ENCODE assay signal across 13 mouse cellular contexts in genomic region chr8:114455953-114456352, GRCm38 (mm10). TPM values are rescaled to one million over a fixed set of nuclear protein-coding genes. Genes with fewer than 3 reads are reported as not detected.
DNase-seq lines count a peak whose midpoint lies in the region; ATAC-seq and TF ChIP-seq lines count a peak whose summit lies in the region.
"Had no signal": no experiment of that assay in that cellular context is flagged by ENCODE, and none has a peak within 500 bp of the region (broad histone marks: within the 10 kb centered on the region; RNA-seq: fewer than 3 reads in every experiment).

No protein-coding gene starts in this region.

- DNase-seq in forebrain, postnatal 0 days = no peak
- DNase-seq in cerebellum, adult 11-12 months = peak; percentile 48
- no peak for DNase-seq in thymus, postnatal 0 days (ENCODE audit: low spot score)
- DNase-seq in natural killer cell, adult 2 months (ENCODE audit: low spot score in 2 of 2) = no peak
- no peak for DNase-seq in testis, postnatal 14 days (ENCODE audit: low spot score)
- DNase-seq: adrenal gland, adult 8-10 months; kidney, adult 18-20 months had no signal

- H3K9me3 ChIP-seq in forebrain, postnatal 0 days (ENCODE audit: low read length) = no peaks in the 10 kb centered on the region
- no peaks in the 10 kb centered on the region for H3K9me3 ChIP-seq in forebrain, embryonic 13.5 days (replicated peaks)
- H3K9me3 ChIP-seq in heart, embryonic 15.5 days (replicated peaks) = no peaks in the 10 kb centered on the region
- H3K9me3 ChIP-seq in lung, embryonic 15.5 days = no peaks in the 10 kb centered on the region

- 0 out of 2 replicates have a peak, but pooled peaks have one; percentile 12 for ATAC-seq in forebrain, postnatal 0 days
- no peak for ATAC-seq in forebrain, embryonic 13.5 days
- ATAC-seq in heart, embryonic 15.5 days (replicated peaks; ENCODE audit: insufficient number of reproducible peaks, insufficient read depth, low FRiP score, low read depth) = peak; percentile 62
- peak; percentile 64; the same call in 1 of the 2 replicates for ATAC-seq in lung, embryonic 15.5 days (ENCODE audit: borderline replicate concordance, extremely low read depth, low FRiP score, low TSS enrichment)

- H3K4me3 ChIP-seq in forebrain, postnatal 0 days (ENCODE audit: low read depth, low read length) = no peak overlapping the region
- H3K4me3 ChIP-seq in forebrain, embryonic 13.5 days = no peak overlapping the region
- H3K4me3 ChIP-seq in heart, embryonic 15.5 days = peak overlapping the region; percentile 32
- H3K4me3 ChIP-seq in lung, embryonic 15.5 days = peak overlapping the region; percentile 8; the same call in 1 of the 2 replicates

- peak overlapping the region; percentile 23; the same call in 1 of the 2 replicates for H3K4me2 ChIP-seq in forebrain, postnatal 0 days (ENCODE audit: low read depth)
- no peak overlapping the region for H3K4me2 ChIP-seq in forebrain, embryonic 13.5 days
- peak overlapping the region; percentile 53 for H3K4me2 ChIP-seq in heart, embryonic 15.5 days
- H3K4me2 ChIP-seq in lung, embryonic 15.5 days = peak overlapping the region; percentile 36

- H3K36me3 ChIP-seq in forebrain, postnatal 0 days (ENCODE audit: insufficient read depth) = no peaks in the 10 kb centered on the region
- no peaks in the 10 kb centered on the region for H3K36me3 ChIP-seq in forebrain, embryonic 13.5 days (ENCODE audit: poor library complexity, severe bottlenecking)
- H3K36me3 ChIP-seq in heart, embryonic 15.5 days = no peaks in the 10 kb centered on the region
- H3K36me3 ChIP-seq in lung, embryonic 15.5 days = no peaks in the 10 kb centered on the region

- H3K4me1 ChIP-seq in forebrain, postnatal 0 days (ENCODE audit: insufficient read depth) = no peaks in the 10 kb centered on the region
- peaks cover 13% of the 10 kb centered on the region; the same call in 1 of the 2 replicates for H3K4me1 ChIP-seq in forebrain, embryonic 13.5 days
- H3K4me1 ChIP-seq in heart, embryonic 15.5 days (replicated peaks) = peaks cover 17% of the 10 kb centered on the region
- H3K4me1 ChIP-seq in lung, embryonic 15.5 days = peaks cover 42% of the 10 kb centered on the region

- WGBS in forebrain, postnatal 0 days = 54% methylated on average over 15 of the region's 15 CpGs
- WGBS in forebrain, embryonic 13.5 days = 83% methylated on average over 15 of the region's 15 CpGs
- 34% methylated on average over 15 of the region's 15 CpGs for WGBS in heart, embryonic 15.5 days
- 61% methylated on average over 15 of the region's 15 CpGs for WGBS in lung, embryonic 15.5 days

- H3K27me3 ChIP-seq in forebrain, postnatal 0 days (ENCODE audit: insufficient read depth, low read length) = no peaks in the 10 kb centered on the region
- H3K27me3 ChIP-seq in forebrain, embryonic 13.5 days = peaks cover 14% of the 10 kb centered on the region
- no peaks in the 10 kb centered on the region for H3K27me3 ChIP-seq in heart, embryonic 15.5 days
- no peaks in the 10 kb centered on the region for H3K27me3 ChIP-seq in lung, embryonic 15.5 days

- H3K27ac ChIP-seq in forebrain, postnatal 0 days (ENCODE audit: low read depth, low read length) = no peak overlapping the region
- no peak overlapping the region for H3K27ac ChIP-seq in forebrain, embryonic 13.5 days
- peak overlapping the region; percentile 91 for H3K27ac ChIP-seq in heart, embryonic 15.5 days
- peak overlapping the region; percentile 85 for H3K27ac ChIP-seq in lung, embryonic 15.5 days
- H3K27ac ChIP-seq: liver, embryonic 14.5 days had no signal

- H3K9ac ChIP-seq in forebrain, postnatal 0 days = no peak overlapping the region
- H3K9ac ChIP-seq in forebrain, embryonic 13.5 days = no peak overlapping the region
- peak overlapping the region; percentile 41 for H3K9ac ChIP-seq in heart, embryonic 15.5 days
- no peak overlapping the region for H3K9ac ChIP-seq in lung, embryonic 15.5 days
- H3K9ac ChIP-seq: liver, embryonic 14.5 days had no signal

- TF ChIP-seq CTCF in forebrain, postnatal 0 days (IDR thresholded peaks at IDR 0.05; ENCODE audit: low read depth) = no peak

RNA-seq across cellular contexts. Expression of gene Wwox, which starts 16.5 kb away (rescaled TPM):
- 10.7 and 17.3 TPM in 2 replicates for total RNA-seq in forebrain, postnatal 0 days (2014; rRNA removed)
- 11.9 and 13.2 TPM in 2 replicates for polyA plus RNA-seq in forebrain, postnatal 0 days (2015; fragmentation: Nextera tagmentation; extraction: Ambion mirVana)
- 10.2 and 10.4 TPM in 2 replicates for polyA plus RNA-seq in forebrain, embryonic 13.5 days (2015; fragmentation: Nextera tagmentation; extraction: Ambion mirVana)
- polyA plus RNA-seq in heart, embryonic 15.5 days (2015; fragmentation: Nextera tagmentation; extraction: Ambion mirVana) = 10.9 and 12.0 TPM in 2 replicates
- polyA plus RNA-seq in lung, embryonic 15.5 days (2015; fragmentation: Nextera tagmentation; extraction: Ambion mirVana) = 17.1 and 20.0 TPM in 2 replicates
- 8.9 and 11.5 TPM in 2 replicates for polyA plus RNA-seq in thymus, postnatal 0 days (2015; fragmentation: Nextera tagmentation; extraction: Ambion mirVana)

RNA-seq across cellular contexts. Expression of gene Clec3a, which starts 38.1 kb away (rescaled TPM):
- 1.5 TPM in 1 of 2 replicates, not detected in the other for total RNA-seq in forebrain, postnatal 0 days (2014; rRNA removed)
- not detected in 2 replicates for polyA plus RNA-seq in forebrain, postnatal 0 days (2015; fragmentation: Nextera tagmentation; extraction: Ambion mirVana)
- not detected in 2 replicates for polyA plus RNA-seq in forebrain, embryonic 13.5 days (2015; fragmentation: Nextera tagmentation; extraction: Ambion mirVana)
- not detected in 2 replicates for polyA plus RNA-seq in heart, embryonic 15.5 days (2015; fragmentation: Nextera tagmentation; extraction: Ambion mirVana)
- polyA plus RNA-seq in lung, embryonic 15.5 days (2015; fragmentation: Nextera tagmentation; extraction: Ambion mirVana) = 0.72 TPM in 1 of 2 replicates, not detected in the other
- not detected in 2 replicates for polyA plus RNA-seq in thymus, postnatal 0 days (2015; fragmentation: Nextera tagmentation; extraction: Ambion mirVana)
- total RNA-seq: adrenal gland, adult 8-10 months; neutrophil, adult 5-6 weeks had no signal
- polyA plus RNA-seq: C2C12; liver, embryonic 14.5 days had no signal

Comparison
In these comparisons a context has a peak if more than half of its experiments do, and no peak if none do; other contexts are left out.
1. H3K27ac ChIP-seq: peak in heart, embryonic 15.5 days (single experiment) and lung, embryonic 15.5 days (single experiment); none in forebrain, postnatal 0 days (single experiment) and forebrain, embryonic 13.5 days (single experiment).
2. H3K4me3 ChIP-seq: peak in heart, embryonic 15.5 days (single experiment) and lung, embryonic 15.5 days (single experiment); none in forebrain, postnatal 0 days (single experiment) and forebrain, embryonic 13.5 days (single experiment).